Comparison of ENCODE assay signal across 8 mouse cellular contexts in genomic region chr6:85587396-85588143, GRCm38 (mm10). TPM values are rescaled to one million over a fixed set of nuclear protein-coding genes. Genes with fewer than 3 reads are reported as not detected.
DNase-seq lines count a peak whose midpoint lies in the region; ATAC-seq and TF ChIP-seq lines count a peak whose summit lies in the region.

Gene Alms1, plus strand, starts transcription at chr6:85587531.

- no peak for TF ChIP-seq POLR2A in bone marrow macrophage, adult 2 months (IDR thresholded peaks at IDR 0.05; ENCODE audit: borderline replicate concordance, low read depth, low read length)
- TF ChIP-seq POLR2A in embryonic fibroblast, embryonic 13.5 days (IDR thresholded peaks at IDR 0.05; ENCODE audit: low read depth, low read length), result peak; percentile 93

- H3K4me1 ChIP-seq in bone marrow macrophage, adult 2 months (ENCODE audit: control insufficient read depth, insufficient read depth, low read length), result peaks cover 3% of the 10 kb centered on the region; the same call in 1 of the 2 replicates
- H3K4me1 ChIP-seq in embryonic fibroblast, embryonic 13.5 days (ENCODE audit: control insufficient read depth, insufficient read depth, low read length), result peaks cover 4% of the 10 kb centered on the region
- H3K4me1 ChIP-seq in kidney, embryonic 14.5 days (ENCODE audit: control insufficient read depth, insufficient read depth, low read length), result peaks cover 15% of the 10 kb centered on the region
- H3K4me1 ChIP-seq in limb, embryonic 15.5 days, result peaks cover 18% of the 10 kb centered on the region

- peak within 1 kb of the TSS; percentile 67 for H3K4me2 ChIP-seq in kidney, embryonic 14.5 days (replicated peaks; ENCODE audit: low read depth, low read length)
- H3K4me2 ChIP-seq in limb, embryonic 15.5 days, result peak within 1 kb of the TSS; percentile 73

- H3K27ac ChIP-seq in bone marrow macrophage, adult 2 months (ENCODE audit: insufficient read depth, low read depth, low read length), result peak within 1 kb of the TSS; percentile 34; the same call in 1 of the 2 replicates
- no peak within 1 kb of the TSS for H3K27ac ChIP-seq in embryonic fibroblast, embryonic 13.5 days (ENCODE audit: insufficient read depth, low read length)
- H3K27ac ChIP-seq in kidney, embryonic 14.5 days (ENCODE audit: low read depth, low read length), result peak within 1 kb of the TSS; percentile 73
- H3K27ac ChIP-seq in limb, embryonic 15.5 days, result peak within 1 kb of the TSS; percentile 79

- no peak for TF ChIP-seq CTCF in bone marrow macrophage, adult 2 months (IDR thresholded peaks at IDR 0.05; ENCODE audit: low read depth, low read length)
- no peak for TF ChIP-seq CTCF in embryonic fibroblast, embryonic 13.5 days (IDR thresholded peaks at IDR 0.05; ENCODE audit: borderline replicate concordance, insufficient read depth, low read length)

- H3K36me3 ChIP-seq in kidney, embryonic 14.5 days (ENCODE audit: control insufficient read depth, insufficient read depth, low read length), result no peaks in the 10 kb centered on the region
- no peaks in the 10 kb centered on the region for H3K36me3 ChIP-seq in limb, embryonic 15.5 days

- peak; percentile 97 for DNase-seq in A20 (ENCODE audit: low read depth, low spot score)
- DNase-seq in heart, adult 9 months (ENCODE audit: low spot score in 2 of 2), result peak; percentile 90 to 92
- peak; percentile 67 to 75 for DNase-seq in monocyte, adult 2 months (ENCODE audit: low read depth in 1 of 2, low spot score in 2 of 2)
- peak; percentile 87 to 90 for DNase-seq in spleen, postnatal 36 days (ENCODE audit: low spot score in 2 of 2)

- no peaks in the 10 kb centered on the region for H3K27me3 ChIP-seq in kidney, embryonic 14.5 days (ENCODE audit: control insufficient read depth, insufficient read depth, low read length)
- H3K27me3 ChIP-seq in limb, embryonic 15.5 days, result no peaks in the 10 kb centered on the region

- WGBS in kidney, embryonic 14.5 days, result under 1% methylated on average over 59 of the region's 59 CpGs
- under 1% methylated on average over 59 of the region's 59 CpGs for WGBS in limb, embryonic 15.5 days

- H3K4me3 ChIP-seq in bone marrow macrophage, adult 2 months (ENCODE audit: insufficient read depth, low read length), result peak within 1 kb of the TSS; percentile 89
- H3K4me3 ChIP-seq in embryonic fibroblast, embryonic 13.5 days (ENCODE audit: insufficient read depth, low read length), result peak within 1 kb of the TSS; percentile 77
- H3K4me3 ChIP-seq in kidney, embryonic 14.5 days (ENCODE audit: low read length), result peak within 1 kb of the TSS; percentile 82
- peak within 1 kb of the TSS; percentile 83 for H3K4me3 ChIP-seq in limb, embryonic 15.5 days

- H3K9ac ChIP-seq in kidney, embryonic 14.5 days (ENCODE audit: low read depth, low read length), result peak within 1 kb of the TSS; percentile 78
- peak within 1 kb of the TSS; percentile 84 for H3K9ac ChIP-seq in limb, embryonic 15.5 days

- ATAC-seq in kidney, embryonic 14.5 days (ENCODE audit: low FRiP score, low TSS enrichment), result peak; percentile 98
- ATAC-seq in limb, embryonic 15.5 days (ENCODE audit: insufficient number of reproducible peaks, low FRiP score, low TSS enrichment, low read depth), result peak; percentile 88

- no peaks in the 10 kb centered on the region for H3K9me3 ChIP-seq in kidney, embryonic 14.5 days (ENCODE audit: control insufficient read depth, low read length)
- H3K9me3 ChIP-seq in limb, embryonic 15.5 days, result no peaks in the 10 kb centered on the region

RNA-seq across cellular contexts. Expression of gene Alms1, which starts in this region (rescaled TPM):
- polyA plus RNA-seq in bone marrow macrophage, adult 2 months (2012; ENCODE audit: insufficient read depth, insufficient read length, missing spikeins), result 2.8 and 2.9 TPM in 2 replicates
- polyA plus RNA-seq in embryonic fibroblast, embryonic 13.5 days (2011; ENCODE audit: insufficient read length, low read depth, missing spikeins), result 5.7 and 7.2 TPM in 2 replicates
- polyA plus RNA-seq in kidney, embryonic 14.5 days (2014; fragmentation: Nextera tagmentation; extraction: Ambion mirVana), result 7.1 and 9.2 TPM in 2 replicates
- polyA plus RNA-seq in limb, embryonic 15.5 days (2015; fragmentation: Nextera tagmentation; extraction: Ambion mirVana), result 2.7 and 4.3 TPM in 2 replicates
